Mouse (Mus musculus): ENCODE data around the gene Skap1.

- no peak for TF ChIP-seq CTCF (IDR thresholded peaks at IDR 0.05; ENCODE audit: low read depth)
- no peak for TF ChIP-seq EP300 (IDR thresholded peaks at IDR 0.05; ENCODE audit: low read depth)
Measured at GRCm38 (mm10) chr11:96631521-96631920, 167.1 kb downstream of the Skap1 start.
